Mouse (Mus musculus): ENCODE measurements at regions not wholly inside any gene's neighbourhood (a gene's known extent, or its start where the extent isn't known, plus 50 kb on each side); places are given as distances from the start of the nearest gene placed in this dataset.
"Not testable (repeated sequence)": the region's sequence is repeated elsewhere in the genome, so short reads cannot be mapped to it uniquely, and the experiment has no call there.

DNA sequence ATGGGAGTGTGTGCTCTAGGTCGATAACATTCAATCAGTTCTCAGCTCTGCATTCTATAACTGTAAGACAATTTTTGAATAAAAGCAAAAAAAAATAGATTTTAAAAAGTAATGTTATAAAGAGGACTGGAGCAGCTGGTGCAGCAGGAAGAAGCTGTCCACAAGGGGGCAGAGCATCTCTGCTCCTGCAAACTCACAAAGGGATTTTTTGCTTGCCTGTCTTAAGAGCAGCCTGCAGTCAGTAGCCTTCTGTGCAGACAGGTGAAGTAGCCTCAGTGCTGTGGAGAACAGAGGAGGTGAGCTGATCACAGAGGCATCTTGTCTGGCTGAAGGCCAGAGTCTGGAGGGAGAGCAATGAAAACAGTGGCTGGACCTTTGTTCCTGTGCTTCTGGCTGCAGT lies 477.2 kb downstream of the Dad1 start:
- not testable (repeated sequence) for H3K27me3 ChIP-seq (ENCODE audit: insufficient read depth, low read length); H3K9me3 ChIP-seq (replicated peaks; ENCODE audit: low read length); H3K4me3 ChIP-seq (replicated peaks; ENCODE audit: low read depth, low read length); H3K4me2 ChIP-seq (ENCODE audit: low read length); H3K36me3 ChIP-seq (ENCODE audit: insufficient read depth, low read length); ATAC-seq (replicated peaks; ENCODE audit: low FRiP score, low read depth); H3K9ac ChIP-seq (ENCODE audit: low read depth, low read length); H3K4me1 ChIP-seq (replicated peaks; ENCODE audit: insufficient read depth, low read length); H3K27ac ChIP-seq
- 63% methylated on average over 1 of the region's 1 CpGs for WGBS
- peak; percentile 62 for DNase-seq (ENCODE audit: low spot score)
- TF ChIP-seq CTCF (IDR thresholded peaks at IDR 0.05; ENCODE audit: low read depth) = peak; percentile 73

DNA sequence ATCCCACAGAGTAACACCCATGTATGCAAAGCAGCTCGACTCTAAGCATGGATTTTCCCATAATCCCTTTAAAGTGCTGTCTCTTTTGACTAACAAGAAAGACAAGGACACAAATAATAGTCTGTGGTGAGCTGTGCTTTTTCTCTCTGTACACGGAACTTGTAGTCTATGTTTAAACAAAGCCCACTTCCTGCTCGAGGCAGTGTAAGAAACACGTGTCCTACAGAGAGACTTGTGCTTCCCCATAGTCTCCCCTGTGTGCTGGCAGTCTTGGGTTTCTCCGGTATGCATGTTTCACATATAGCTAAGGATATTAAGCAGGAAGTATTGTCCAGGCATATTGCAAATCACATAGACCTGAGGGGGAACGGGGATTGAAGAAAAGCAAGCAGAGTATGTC lies 487.4 kb downstream of the Dad1 start:
- H3K36me3 ChIP-seq (ENCODE audit: insufficient read depth, low read length); H3K4me3 ChIP-seq (replicated peaks; ENCODE audit: low read depth, low read length); H3K9ac ChIP-seq (ENCODE audit: low read depth, low read length); H3K4me1 ChIP-seq (replicated peaks; ENCODE audit: insufficient read depth, low read length); H3K4me2 ChIP-seq (ENCODE audit: low read length); H3K27ac ChIP-seq; DNase-seq (ENCODE audit: low spot score); H3K9me3 ChIP-seq (replicated peaks; ENCODE audit: low read length); H3K27me3 ChIP-seq (ENCODE audit: insufficient read depth, low read length); ATAC-seq (replicated peaks; ENCODE audit: low FRiP score, low read depth): not testable (repeated sequence)
- WGBS = 67% methylated on average over 6 of the region's 6 CpGs

DNA sequence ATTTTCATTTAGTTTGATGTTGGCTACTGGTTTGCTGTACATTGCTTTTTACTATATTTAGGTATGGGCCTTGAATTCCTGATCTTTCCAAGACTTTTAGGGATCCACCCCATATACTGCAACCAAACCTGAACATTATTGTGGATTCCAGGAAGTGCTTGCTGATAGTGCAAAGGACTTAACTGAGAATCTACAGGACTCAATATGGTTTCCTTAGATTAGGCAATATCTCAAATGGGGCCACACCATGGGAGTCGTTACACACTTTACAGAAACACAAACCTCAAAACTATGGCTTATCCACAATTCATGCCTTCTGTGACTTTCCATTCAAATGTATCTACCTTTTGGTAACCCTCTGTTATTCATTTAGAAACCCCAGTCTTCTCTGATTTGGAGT lies 488.0 kb downstream of the Dad1 start:
- not testable (repeated sequence) for H3K9me3 ChIP-seq (replicated peaks; ENCODE audit: low read length); H3K36me3 ChIP-seq (ENCODE audit: insufficient read depth, low read length); ATAC-seq (replicated peaks; ENCODE audit: low FRiP score, low read depth); H3K4me1 ChIP-seq (replicated peaks; ENCODE audit: insufficient read depth, low read length); H3K9ac ChIP-seq (ENCODE audit: low read depth, low read length); H3K4me2 ChIP-seq (ENCODE audit: low read length); H3K27ac ChIP-seq; H3K4me3 ChIP-seq (replicated peaks; ENCODE audit: low read depth, low read length); DNase-seq (ENCODE audit: low spot score); H3K27me3 ChIP-seq (ENCODE audit: insufficient read depth, low read length)
- WGBS = 97% methylated on average over 1 of the region's 1 CpGs

DNA sequence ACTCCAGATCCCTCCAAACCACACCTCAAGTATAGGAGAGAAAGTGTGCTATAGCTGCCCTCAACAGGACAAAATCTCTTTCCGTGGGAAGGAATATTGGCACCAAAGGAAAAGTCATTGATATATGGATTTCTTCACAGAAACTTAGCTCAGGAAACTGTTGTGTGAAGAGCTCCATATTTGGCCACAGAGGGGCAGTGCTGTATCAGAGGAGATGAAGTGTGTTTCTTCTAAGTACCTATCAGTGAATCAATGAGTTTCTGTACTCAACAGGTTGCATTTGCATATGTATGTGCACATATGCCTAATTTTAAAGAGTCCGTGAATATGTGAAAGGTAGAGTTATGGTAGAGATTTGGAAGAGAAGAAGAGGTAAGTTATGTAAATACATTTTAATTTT lies 493.3 kb downstream of the Dad1 start:
- peak; percentile 30; the same call in 1 of the 2 replicates for TF ChIP-seq CTCF (IDR thresholded peaks at IDR 0.05; ENCODE audit: low read depth)
- ATAC-seq (replicated peaks; ENCODE audit: low FRiP score, low read depth); H3K36me3 ChIP-seq (ENCODE audit: insufficient read depth, low read length); H3K4me3 ChIP-seq (replicated peaks; ENCODE audit: low read depth, low read length); DNase-seq (ENCODE audit: low spot score); H3K9ac ChIP-seq (ENCODE audit: low read depth, low read length); H3K27ac ChIP-seq; H3K27me3 ChIP-seq (ENCODE audit: insufficient read depth, low read length); H3K4me2 ChIP-seq (ENCODE audit: low read length); H3K4me1 ChIP-seq (replicated peaks; ENCODE audit: insufficient read depth, low read length); H3K9me3 ChIP-seq (replicated peaks; ENCODE audit: low read length): not testable (repeated sequence)
- 64% methylated on average over 2 of the region's 2 CpGs for WGBS

DNA sequence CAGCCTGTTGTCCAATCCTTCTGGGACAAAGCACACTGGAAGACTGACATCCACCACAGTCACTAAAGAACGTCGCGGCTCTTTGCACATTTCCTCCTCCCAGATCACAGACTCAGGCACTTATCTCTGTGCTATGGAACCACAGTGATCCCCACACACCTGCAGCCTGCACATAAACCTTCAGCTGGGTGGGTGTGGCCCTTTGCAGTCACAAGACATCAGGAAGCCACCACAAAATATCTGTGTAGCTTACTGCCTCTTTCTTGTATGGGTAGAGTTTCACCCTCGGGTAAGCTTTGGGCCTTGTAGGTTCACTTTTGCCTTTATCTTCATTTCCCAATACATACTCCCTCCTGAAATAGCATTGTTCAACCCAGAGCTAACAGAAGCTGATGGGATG lies 496.1 kb downstream of the Dad1 start:
- H3K27ac ChIP-seq; DNase-seq (ENCODE audit: low spot score); H3K9ac ChIP-seq (ENCODE audit: low read depth, low read length); ATAC-seq (replicated peaks; ENCODE audit: low FRiP score, low read depth); H3K9me3 ChIP-seq (replicated peaks; ENCODE audit: low read length); H3K36me3 ChIP-seq (ENCODE audit: insufficient read depth, low read length); H3K27me3 ChIP-seq (ENCODE audit: insufficient read depth, low read length); H3K4me2 ChIP-seq (ENCODE audit: low read length); H3K4me1 ChIP-seq (replicated peaks; ENCODE audit: insufficient read depth, low read length); H3K4me3 ChIP-seq (replicated peaks; ENCODE audit: low read depth, low read length): not testable (repeated sequence)
- WGBS = 62% methylated on average over 4 of the region's 4 CpGs

DNA sequence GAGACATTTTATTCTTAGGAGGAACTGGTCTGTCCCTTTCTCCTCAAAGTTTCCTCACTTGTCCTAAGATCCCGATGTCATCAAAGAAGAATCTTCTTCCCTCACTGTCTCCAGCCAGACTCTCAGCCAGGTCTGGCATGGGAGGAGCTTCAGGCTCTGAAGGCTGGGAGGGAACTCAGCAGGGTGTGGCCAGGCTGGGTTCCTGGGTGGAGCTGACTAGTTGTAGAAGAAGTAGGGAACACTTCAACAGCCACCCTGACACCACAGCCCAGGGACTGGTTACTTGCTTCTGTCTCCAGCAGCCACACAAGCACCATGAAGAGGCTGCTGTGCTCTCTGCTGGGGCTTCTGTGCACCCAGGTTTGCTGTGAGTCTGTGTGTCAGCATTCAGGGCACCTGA lies 496.8 kb downstream of the Dad1 start:
- not testable (repeated sequence) for H3K9ac ChIP-seq (ENCODE audit: low read depth, low read length); H3K4me3 ChIP-seq (replicated peaks; ENCODE audit: low read depth, low read length); H3K4me2 ChIP-seq (ENCODE audit: low read length); H3K36me3 ChIP-seq (ENCODE audit: insufficient read depth, low read length); ATAC-seq (replicated peaks; ENCODE audit: low FRiP score, low read depth); H3K9me3 ChIP-seq (replicated peaks; ENCODE audit: low read length); H3K27me3 ChIP-seq (ENCODE audit: insufficient read depth, low read length); H3K27ac ChIP-seq; DNase-seq (ENCODE audit: low spot score); H3K4me1 ChIP-seq (replicated peaks; ENCODE audit: insufficient read depth, low read length)
- WGBS = no CpG with 5 or more reads among the region's 1 CpGs

DNA sequence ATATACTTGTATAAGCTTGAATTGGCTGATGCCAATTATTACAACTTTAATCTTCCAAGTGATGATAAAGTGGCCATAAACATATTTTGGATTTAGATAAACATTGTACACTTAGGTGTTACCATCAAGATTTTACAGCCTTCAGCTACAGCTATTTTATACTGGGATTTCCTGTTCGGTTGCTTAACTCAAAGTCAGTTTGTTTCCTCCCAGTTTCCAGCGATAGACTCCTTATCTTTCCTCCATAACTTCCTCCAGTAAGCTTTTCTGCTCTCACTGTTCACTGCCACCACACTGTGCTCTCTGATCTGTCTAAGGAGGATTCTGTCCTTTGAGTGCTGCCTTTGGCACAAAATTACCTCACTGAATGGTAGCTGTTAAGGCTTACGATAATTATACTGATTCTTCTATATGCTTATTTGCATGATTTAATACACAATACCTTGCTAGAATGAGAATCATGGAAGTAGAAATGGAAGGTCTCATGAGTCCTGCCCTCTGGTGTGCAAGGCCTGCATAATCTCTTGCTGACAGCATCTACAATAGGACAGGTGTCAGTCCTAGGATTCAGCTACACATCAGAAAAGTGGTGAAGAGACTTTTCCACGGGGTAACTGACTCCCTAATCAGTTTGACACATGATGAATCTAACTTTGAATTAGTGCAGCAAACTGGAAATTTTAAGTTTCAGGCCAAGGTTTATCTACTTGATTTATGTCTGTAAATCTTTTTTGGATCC lies 503.0 kb downstream of the Dad1 start:
- DNase-seq (ENCODE audit: low spot score) = no peak
- Histone ChIP-seq H3K9ac (ENCODE audit: low read depth, low read length) (no peak overlapping the region), H3K4me2 (ENCODE audit: low read length) (no peak overlapping the region), H3K4me1 (replicated peaks; ENCODE audit: insufficient read depth, low read length) (no peaks in the 10 kb centered on the region), H3K36me3 (ENCODE audit: insufficient read depth, low read length) (no peaks in the 10 kb centered on the region), H3K4me3 (replicated peaks; ENCODE audit: low read depth, low read length) (no peak overlapping the region), H3K27me3 (ENCODE audit: insufficient read depth, low read length) (no peaks in the 10 kb centered on the region), H3K27ac (no peak overlapping the region), H3K9me3 (replicated peaks; ENCODE audit: low read length) (no peaks in the 10 kb centered on the region)
- TF ChIP-seq CTCF (IDR thresholded peaks at IDR 0.05; ENCODE audit: low read depth) = no peak
- 63% methylated on average over 4 of the region's 4 CpGs for WGBS
- ATAC-seq (replicated peaks; ENCODE audit: low FRiP score, low read depth) = no peak

DNA sequence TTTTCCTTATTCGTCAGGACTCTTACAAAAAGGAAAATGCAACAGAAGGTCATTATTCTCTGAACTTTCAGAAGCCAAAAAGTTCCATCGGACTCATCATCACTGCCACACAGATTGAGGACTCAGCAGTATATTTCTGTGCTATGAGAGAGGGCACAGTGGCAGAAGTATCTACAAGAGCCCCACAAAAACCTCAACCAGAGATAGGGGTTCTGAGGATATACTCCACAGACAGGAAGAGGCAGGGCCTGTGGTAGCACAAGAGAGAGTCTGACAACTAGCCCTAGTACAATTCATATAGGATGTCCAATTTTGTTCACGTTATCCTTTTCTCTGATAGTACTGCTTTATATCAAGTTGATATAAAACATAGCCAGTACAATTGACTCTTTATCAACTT lies 510.4 kb downstream of the Dad1 start:
- not testable (repeated sequence) for H3K4me2 ChIP-seq (ENCODE audit: low read length); H3K36me3 ChIP-seq (ENCODE audit: insufficient read depth, low read length); H3K4me1 ChIP-seq (replicated peaks; ENCODE audit: insufficient read depth, low read length); H3K27ac ChIP-seq; H3K4me3 ChIP-seq (replicated peaks; ENCODE audit: low read depth, low read length); H3K9me3 ChIP-seq (replicated peaks; ENCODE audit: low read length); H3K9ac ChIP-seq (ENCODE audit: low read depth, low read length); ATAC-seq (replicated peaks; ENCODE audit: low FRiP score, low read depth); H3K27me3 ChIP-seq (ENCODE audit: insufficient read depth, low read length); DNase-seq (ENCODE audit: low spot score)
- 77% methylated on average over 3 of the region's 3 CpGs for WGBS

DNA sequence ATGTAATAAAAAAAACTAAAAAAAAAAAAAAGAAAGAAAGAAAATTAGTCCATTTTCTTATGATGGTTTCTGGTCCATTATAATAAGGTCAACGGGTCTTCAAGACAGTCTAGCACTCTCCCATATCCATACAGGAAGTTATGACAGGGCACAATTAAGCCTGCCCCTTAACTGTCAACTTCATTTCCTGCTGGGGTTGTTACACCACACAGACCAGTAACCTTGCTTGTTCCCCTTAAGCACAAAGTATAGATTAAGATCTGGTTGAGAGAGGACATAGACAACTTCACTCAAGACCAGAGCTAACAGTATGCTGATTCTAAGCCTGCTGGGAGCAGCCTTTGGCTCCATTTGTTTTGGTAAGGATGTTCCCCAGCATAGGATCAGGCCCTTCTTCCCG lies 511.0 kb downstream of the Dad1 start:
- not testable (repeated sequence) for H3K9ac ChIP-seq (ENCODE audit: low read depth, low read length); H3K27ac ChIP-seq; H3K27me3 ChIP-seq (ENCODE audit: insufficient read depth, low read length); H3K4me2 ChIP-seq (ENCODE audit: low read length); H3K36me3 ChIP-seq (ENCODE audit: insufficient read depth, low read length); H3K4me3 ChIP-seq (replicated peaks; ENCODE audit: low read depth, low read length); H3K9me3 ChIP-seq (replicated peaks; ENCODE audit: low read length); ATAC-seq (replicated peaks; ENCODE audit: low FRiP score, low read depth); H3K4me1 ChIP-seq (replicated peaks; ENCODE audit: insufficient read depth, low read length); DNase-seq (ENCODE audit: low spot score)
- whole genome bisulfite sequencing = 74% methylated on average over 1 of the region's 2 CpGs

All from kidney, postnatal 0 days (tissue).